Mouse (Mus musculus): ENCODE measurements around the gene Fgb. TPM values are rescaled to one million over a fixed set of nuclear protein-coding genes. Genes with fewer than 3 reads are reported as not detected.

Fgb gene
- polyA plus RNA-seq, 1 experiment from 2014 or later = 0.31 TPM

DNA sequence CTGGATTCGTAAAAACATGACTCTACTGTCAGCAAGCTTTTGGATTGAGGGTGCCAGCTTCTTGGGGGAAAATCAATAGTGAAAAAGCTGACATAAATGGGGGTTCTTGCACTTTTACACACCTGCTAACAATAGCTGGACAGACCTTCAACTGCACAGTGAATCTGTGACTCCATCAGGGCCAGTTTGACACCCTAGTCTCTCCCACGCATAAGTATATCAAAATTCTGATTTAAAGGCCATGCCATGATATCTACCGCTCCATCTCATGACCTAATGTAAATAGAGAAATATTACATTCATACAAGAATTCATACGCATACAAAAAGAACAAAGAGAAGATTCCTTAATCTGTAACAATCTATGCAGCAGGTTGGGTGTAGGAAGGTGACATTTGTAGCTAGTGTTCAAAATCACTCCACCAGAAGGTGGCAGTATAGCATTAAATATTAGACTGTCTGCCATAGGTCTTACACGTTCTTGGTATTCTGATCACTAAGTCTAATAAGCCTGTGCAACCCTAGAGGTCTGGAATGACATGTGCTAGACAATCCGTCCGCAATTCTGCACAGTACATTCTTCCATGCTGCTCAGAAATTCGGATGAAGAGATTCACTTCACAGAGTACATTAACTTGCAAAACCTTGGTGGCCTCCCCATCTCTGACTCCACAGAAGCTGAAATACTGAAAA lies 50.7 kb downstream of the Fgb start:
- Histone ChIP-seq H3K4me1 (ENCODE audit: insufficient read depth, low read depth, low read length) (no peaks in the 10 kb centered on the region; the same call in 1 of the 2 replicates), H3K4me3 (ENCODE audit: low read depth, low read length) (no peak overlapping the region), H3K27me3 (replicated peaks; ENCODE audit: insufficient read depth, low read length) (0 out of 2 replicates have a peak, but pooled peaks cover 3% of the 10 kb centered on the region), H3K27ac (ENCODE audit: low read length) (no peak overlapping the region), H3K9ac (replicated peaks; ENCODE audit: low read depth) (no peak overlapping the region), H3K9me3 (ENCODE audit: low read length) (no peaks in the 10 kb centered on the region), H3K36me3 (ENCODE audit: insufficient read depth, low read length) (no peaks in the 10 kb centered on the region), H3K4me2 (replicated peaks; ENCODE audit: low read depth, low read length) (no peak overlapping the region)
- ATAC-seq (peak; percentile 70), DNase-seq (ENCODE audit: low spot score) (peak; percentile 89)
- TF ChIP-seq EP300 (IDR thresholded peaks at IDR 0.05) = no peak
- peak; percentile 78 for TF ChIP-seq CTCF (IDR thresholded peaks at IDR 0.05)
- WGBS = 26% methylated on average over 8 of the region's 8 CpGs

- H3K27me3 ChIP-seq (replicated peaks; ENCODE audit: insufficient read depth, low read length) = 0 out of 2 replicates have a peak, but pooled peaks cover 3% of the 10 kb centered on the region
Observed at GRCm38 (mm10) chr3:82996656-82997055, 53.0 kb downstream of the Fgb start.

GRCm38 (mm10) chr3:82995368-82995767 lies 54.3 kb downstream of the Fgb start:
- H3K27ac ChIP-seq (ENCODE audit: low read length) = no peak overlapping the region
- DNase-seq (ENCODE audit: low spot score) = peak; percentile 80
- ATAC-seq = peak; percentile 83
- H3K36me3 ChIP-seq (ENCODE audit: insufficient read depth, low read length) = no peaks in the 10 kb centered on the region
- H3K4me2 ChIP-seq (replicated peaks; ENCODE audit: low read depth, low read length) = peak overlapping the region; percentile 31; the same call in 1 of the 2 replicates
- H3K27me3 ChIP-seq (replicated peaks; ENCODE audit: insufficient read depth, low read length) = 0 out of 2 replicates have a peak, but pooled peaks cover 3% of the 10 kb centered on the region
- whole genome bisulfite sequencing = 1% methylated on average over 24 of the region's 24 CpGs
- TF ChIP-seq EP300 (IDR thresholded peaks at IDR 0.05) (no peak), CTCF (IDR thresholded peaks at IDR 0.05) (peak; percentile 83)
- H3K4me1 ChIP-seq (ENCODE audit: insufficient read depth, low read depth, low read length) = no peaks in the 10 kb centered on the region; the same call in 1 of the 2 replicates
- H3K4me3 ChIP-seq (ENCODE audit: low read depth, low read length) = no peak overlapping the region
- H3K9me3 ChIP-seq (ENCODE audit: low read length) = no peaks in the 10 kb centered on the region
- no peak overlapping the region for H3K9ac ChIP-seq (replicated peaks; ENCODE audit: low read depth)

More at GRCm38 (mm10) chr3:82996656-82997055, 53.0 kb downstream of the Fgb start:
- H3K4me2 ChIP-seq (replicated peaks; ENCODE audit: low read depth, low read length) = no peak overlapping the region
- ATAC-seq (no peak), DNase-seq (ENCODE audit: low spot score) (no peak)
- no peaks in the 10 kb centered on the region for H3K9me3 ChIP-seq (ENCODE audit: low read length)
- no peak overlapping the region for H3K4me3 ChIP-seq (ENCODE audit: low read depth, low read length)
- TF ChIP-seq CTCF (IDR thresholded peaks at IDR 0.05) (no peak), EP300 (IDR thresholded peaks at IDR 0.05) (no peak)
- H3K36me3 ChIP-seq (ENCODE audit: insufficient read depth, low read length) = no peaks in the 10 kb centered on the region
- H3K9ac ChIP-seq (replicated peaks; ENCODE audit: low read depth) = no peak overlapping the region
- no peaks in the 10 kb centered on the region; the same call in 1 of the 2 replicates for H3K4me1 ChIP-seq (ENCODE audit: insufficient read depth, low read depth, low read length)
- no peak overlapping the region for H3K27ac ChIP-seq (ENCODE audit: low read length)
- WGBS = 73% methylated on average over 3 of the region's 3 CpGs

GRCm38 (mm10) chr3:82992956-82993355 lies 56.7 kb downstream of the Fgb start:
- no peak for TF ChIP-seq EP300 (IDR thresholded peaks at IDR 0.05)
- TF ChIP-seq CTCF (IDR thresholded peaks at IDR 0.05) = no peak
- ATAC-seq (no peak), DNase-seq (ENCODE audit: low spot score) (no peak)
- Histone ChIP-seq H3K27me3 (replicated peaks; ENCODE audit: insufficient read depth, low read length) (0 out of 2 replicates have a peak, but pooled peaks cover 3% of the 10 kb centered on the region), H3K9ac (replicated peaks; ENCODE audit: low read depth) (no peak overlapping the region), H3K27ac (ENCODE audit: low read length) (no peak overlapping the region), H3K36me3 (ENCODE audit: insufficient read depth, low read length) (no peaks in the 10 kb centered on the region), H3K4me2 (replicated peaks; ENCODE audit: low read depth, low read length) (no peak overlapping the region), H3K4me3 (ENCODE audit: low read depth, low read length) (no peak overlapping the region), H3K4me1 (ENCODE audit: insufficient read depth, low read depth, low read length) (no peaks in the 10 kb centered on the region; the same call in 1 of the 2 replicates), H3K9me3 (ENCODE audit: low read length) (no peaks in the 10 kb centered on the region)
- 89% methylated on average over 6 of the region's 6 CpGs for WGBS

DNA sequence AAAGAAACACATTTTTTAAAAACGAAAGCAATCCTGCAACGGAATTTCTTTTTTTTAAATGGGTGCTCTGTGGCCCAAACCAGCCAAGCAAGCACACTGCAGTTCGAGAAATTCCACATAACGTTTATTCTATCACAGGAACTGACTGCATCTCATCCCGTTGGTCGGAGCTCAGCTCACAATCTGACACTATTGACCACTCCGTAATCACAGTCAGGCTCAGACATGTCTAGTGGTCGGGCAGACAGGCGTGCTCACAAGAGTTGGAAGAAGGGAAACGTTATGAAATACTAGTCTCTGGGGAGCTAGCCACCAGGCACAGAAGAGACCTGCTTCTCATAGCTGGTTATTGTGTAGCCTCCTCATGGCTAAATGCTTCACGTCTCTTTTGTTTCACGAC lies 57.7 kb downstream of the Fgb start:
- DNase-seq (ENCODE audit: low spot score) = no peak
- Histone ChIP-seq H3K27me3 (replicated peaks; ENCODE audit: insufficient read depth, low read length) (0 out of 2 replicates have a peak, but pooled peaks cover 3% of the 10 kb centered on the region), H3K27ac (ENCODE audit: low read length) (no peak overlapping the region), H3K4me1 (ENCODE audit: insufficient read depth, low read depth, low read length) (no peaks in the 10 kb centered on the region; the same call in 1 of the 2 replicates), H3K9ac (replicated peaks; ENCODE audit: low read depth) (no peak overlapping the region), H3K9me3 (ENCODE audit: low read length) (no peaks in the 10 kb centered on the region), H3K4me3 (ENCODE audit: low read depth, low read length) (no peak overlapping the region), H3K4me2 (replicated peaks; ENCODE audit: low read depth, low read length) (no peak overlapping the region), H3K36me3 (ENCODE audit: insufficient read depth, low read length) (no peaks in the 10 kb centered on the region)
- no peak for ATAC-seq
- WGBS = 61% methylated on average over 12 of the region's 12 CpGs
- TF ChIP-seq CTCF (IDR thresholded peaks at IDR 0.05) = no peak
- no peak for TF ChIP-seq EP300 (IDR thresholded peaks at IDR 0.05)

Other genes with a start within 250 kb of the Fgb start
- 5.9 and 7.6 TPM in 2 replicates for gene Rbm46, start 173.4 kb downstream of the Fgb start, polyA plus RNA-seq (2015; fragmentation: Nextera tagmentation; extraction: Ambion mirVana)
- gene Lrat, start 145.9 kb downstream of the Fgb start, polyA plus RNA-seq (2015; fragmentation: Nextera tagmentation; extraction: Ambion mirVana) = 0.48 and 0.64 TPM in 2 replicates
- 1.4 and 2.4 TPM in 2 replicates for gene Fgg, start 42.1 kb downstream of the Fgb start, polyA plus RNA-seq (2015; fragmentation: Nextera tagmentation; extraction: Ambion mirVana)
- 0.50 and 0.52 TPM in 2 replicates for gene Fga, start 23.8 kb downstream of the Fgb start, polyA plus RNA-seq (2015; fragmentation: Nextera tagmentation; extraction: Ambion mirVana)
- gene Plrg1, start 5.7 kb upstream of the Fgb start, polyA plus RNA-seq (2015; fragmentation: Nextera tagmentation; extraction: Ambion mirVana) = 54.5 and 57.8 TPM in 2 replicates
- 0.19 and 0.20 TPM in 2 replicates for gene Dchs2, start 78.1 kb upstream of the Fgb start, polyA plus RNA-seq (2015; fragmentation: Nextera tagmentation; extraction: Ambion mirVana)

All from lung, postnatal 0 days (tissue).